Mouse (Mus musculus): Measurements from ENCODE around the gene Ube2z. TPM values are rescaled to one million over a fixed set of nuclear protein-coding genes. Genes with fewer than 3 reads are reported as not detected.

The Ube2z gene
- total and polyA plus RNA-seq, 2 experiments from 2014 or later, result 19.3 to 44.4 TPM

DNA sequence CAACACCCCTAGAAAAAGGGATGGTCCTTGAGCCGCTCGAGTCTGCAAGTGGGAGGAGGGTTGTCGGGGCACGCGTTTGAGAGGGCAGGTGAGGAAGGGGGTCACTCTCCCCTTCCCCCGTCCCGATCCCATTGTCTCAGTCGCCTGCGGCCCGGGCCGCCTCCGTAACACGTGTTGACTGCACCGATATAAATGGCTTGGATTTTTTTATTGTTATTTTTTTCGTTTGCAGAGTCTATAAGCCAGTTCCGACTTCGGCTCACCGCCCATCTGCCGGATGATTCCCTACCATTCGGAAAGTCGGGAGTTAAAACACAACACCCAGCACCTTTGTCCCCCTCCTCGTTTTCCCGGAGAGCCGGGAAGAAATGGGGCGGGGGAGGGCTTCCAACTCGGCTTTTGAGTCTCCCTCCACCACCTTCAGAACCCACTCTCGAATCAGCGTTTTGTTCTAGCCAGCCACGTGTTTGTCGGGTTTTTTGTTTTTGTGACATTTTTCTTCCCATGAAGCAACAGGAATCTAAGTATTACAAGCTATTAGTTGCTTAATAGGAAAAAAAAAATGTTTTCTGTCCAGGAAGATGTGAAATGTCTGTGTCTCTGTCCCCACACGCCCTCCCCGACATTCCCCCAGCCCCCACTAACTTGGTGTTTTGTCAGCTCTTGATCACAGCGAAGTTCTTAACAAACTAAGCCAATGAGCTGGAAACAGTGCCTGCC is 57.5 kb downstream of the Ube2z start:
- Histone ChIP-seq H3K4me3 (ENCODE audit: low read depth, low read length) (peak overlapping the region; percentile 78), H3K36me3 (replicated peaks; ENCODE audit: control insufficient read depth, insufficient read depth, low read length) (no peaks in the 10 kb centered on the region), H3K27ac (ENCODE audit: low read depth) (no peak overlapping the region), H3K4me2 (ENCODE audit: low read depth, low read length) (peak overlapping the region; percentile 94), H3K9ac (replicated peaks; ENCODE audit: low read depth, low read length) (no peak overlapping the region), H3K27me3 (ENCODE audit: control insufficient read depth, insufficient read depth, low read length) (peaks cover 50% of the 10 kb centered on the region), H3K9me3 (replicated peaks; ENCODE audit: control insufficient read depth, low read length) (no peaks in the 10 kb centered on the region), H3K4me1 (ENCODE audit: control insufficient read depth, insufficient read depth) (peaks cover 24% of the 10 kb centered on the region)
- DNase-seq (ENCODE audit: low spot score) (no peak), ATAC-seq (ENCODE audit: insufficient read depth, low read depth) (no peak)
- 2% methylated on average over 33 of the region's 33 CpGs for WGBS
- TF ChIP-seq EP300 (IDR thresholded peaks at IDR 0.05; ENCODE audit: low read depth) (no peak), CTCF (IDR thresholded peaks at IDR 0.05; ENCODE audit: low read depth) (no peak)

DNA sequence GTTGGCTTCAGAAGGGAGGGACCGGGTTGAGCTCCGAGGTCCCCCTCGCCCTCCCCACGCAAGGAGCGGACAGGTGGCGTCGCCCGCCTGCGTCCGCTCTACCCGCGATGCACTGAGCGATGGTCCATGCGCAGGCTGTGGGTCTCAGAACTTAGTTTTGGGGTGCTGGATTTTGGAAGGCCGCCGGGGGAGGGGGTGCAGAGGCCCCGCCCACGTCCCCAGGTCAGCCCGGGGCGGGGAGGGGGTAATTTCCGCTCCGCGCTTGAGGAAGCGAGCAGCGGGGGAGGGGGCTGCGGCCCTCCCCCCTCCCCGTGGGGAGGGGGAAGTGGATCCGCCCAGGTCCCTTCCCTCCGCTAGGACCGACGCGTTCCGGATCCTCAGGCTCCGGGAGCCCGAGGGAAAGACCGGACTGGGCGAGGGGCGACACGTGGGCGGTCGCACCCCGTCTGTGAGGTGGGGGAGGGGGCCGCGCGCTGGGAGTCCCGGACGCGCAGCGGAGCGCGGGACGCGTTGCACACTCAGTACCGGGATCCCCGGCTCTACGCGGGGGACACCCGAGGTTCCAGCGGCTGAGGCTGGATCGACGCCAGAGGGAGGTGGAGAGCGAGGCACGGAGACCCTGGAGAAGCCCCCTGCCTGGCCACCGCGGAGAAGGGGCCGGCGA is 58.2 kb downstream of the Ube2z start:
- no peaks in the 10 kb centered on the region for H3K9me3 ChIP-seq (replicated peaks; ENCODE audit: control insufficient read depth, low read length)
- H3K27ac ChIP-seq (ENCODE audit: low read depth), result no peak overlapping the region
- TF ChIP-seq EP300 (IDR thresholded peaks at IDR 0.05; ENCODE audit: low read depth) (no peak), CTCF (IDR thresholded peaks at IDR 0.05; ENCODE audit: low read depth) (no peak)
- peak overlapping the region; percentile 94 for H3K4me2 ChIP-seq (ENCODE audit: low read depth, low read length)
- peaks cover 24% of the 10 kb centered on the region for H3K4me1 ChIP-seq (ENCODE audit: control insufficient read depth, insufficient read depth)
- H3K4me3 ChIP-seq (ENCODE audit: low read depth, low read length), result peak overlapping the region; percentile 78
- H3K36me3 ChIP-seq (replicated peaks; ENCODE audit: control insufficient read depth, insufficient read depth, low read length), result no peaks in the 10 kb centered on the region
- DNase-seq (ENCODE audit: low spot score) (no peak), ATAC-seq (ENCODE audit: insufficient read depth, low read depth) (no peak)
- WGBS, result under 1% methylated on average over 53 of the region's 67 CpGs
- H3K27me3 ChIP-seq (ENCODE audit: control insufficient read depth, insufficient read depth, low read length), result peaks cover 44% of the 10 kb centered on the region
- no peak overlapping the region for H3K9ac ChIP-seq (replicated peaks; ENCODE audit: low read depth, low read length)

DNA sequence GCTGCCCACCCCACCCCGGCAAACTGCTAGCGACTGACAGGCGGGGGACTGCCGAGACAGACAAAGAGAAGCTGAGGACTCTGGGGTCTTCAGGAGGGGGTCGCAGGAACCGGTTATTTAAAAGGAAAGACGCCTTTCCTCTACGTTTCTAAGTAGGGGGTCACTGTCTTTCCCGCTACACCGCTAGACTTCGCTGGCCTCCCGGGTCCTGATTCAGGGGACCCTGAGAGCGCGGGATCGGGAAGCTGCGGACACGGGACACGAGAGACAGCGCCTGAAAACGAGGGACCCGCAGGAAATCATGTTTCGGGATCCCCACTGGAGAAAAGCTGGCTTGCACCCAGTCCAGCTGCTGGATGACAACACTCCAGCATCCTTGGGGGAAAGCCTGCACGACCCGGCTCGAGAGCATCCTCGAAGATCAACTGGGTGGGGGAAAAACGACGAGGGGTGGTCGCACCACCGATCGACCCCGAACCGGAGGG is 58.8 kb downstream of the Ube2z start:
- TF ChIP-seq CTCF (IDR thresholded peaks at IDR 0.05; ENCODE audit: low read depth), result no peak
- TF ChIP-seq EP300 (IDR thresholded peaks at IDR 0.05; ENCODE audit: low read depth), result no peak
- H3K4me1 ChIP-seq (ENCODE audit: control insufficient read depth, insufficient read depth), result peaks cover 24% of the 10 kb centered on the region
- ATAC-seq (ENCODE audit: insufficient read depth, low read depth) (no peak), DNase-seq (ENCODE audit: low spot score) (no peak)
- H3K27ac ChIP-seq (ENCODE audit: low read depth), result no peak overlapping the region
- peaks cover 40% of the 10 kb centered on the region for H3K27me3 ChIP-seq (ENCODE audit: control insufficient read depth, insufficient read depth, low read length)
- no peaks in the 10 kb centered on the region for H3K9me3 ChIP-seq (replicated peaks; ENCODE audit: control insufficient read depth, low read length)
- peak overlapping the region; percentile 94 for H3K4me2 ChIP-seq (ENCODE audit: low read depth, low read length)
- peak overlapping the region; percentile 78 for H3K4me3 ChIP-seq (ENCODE audit: low read depth, low read length)
- H3K9ac ChIP-seq (replicated peaks; ENCODE audit: low read depth, low read length), result peak overlapping the region; percentile 67; the same call in 1 of the 2 replicates
- WGBS, result under 1% methylated on average over 33 of the region's 33 CpGs
- no peaks in the 10 kb centered on the region for H3K36me3 ChIP-seq (replicated peaks; ENCODE audit: control insufficient read depth, insufficient read depth, low read length)

DNA sequence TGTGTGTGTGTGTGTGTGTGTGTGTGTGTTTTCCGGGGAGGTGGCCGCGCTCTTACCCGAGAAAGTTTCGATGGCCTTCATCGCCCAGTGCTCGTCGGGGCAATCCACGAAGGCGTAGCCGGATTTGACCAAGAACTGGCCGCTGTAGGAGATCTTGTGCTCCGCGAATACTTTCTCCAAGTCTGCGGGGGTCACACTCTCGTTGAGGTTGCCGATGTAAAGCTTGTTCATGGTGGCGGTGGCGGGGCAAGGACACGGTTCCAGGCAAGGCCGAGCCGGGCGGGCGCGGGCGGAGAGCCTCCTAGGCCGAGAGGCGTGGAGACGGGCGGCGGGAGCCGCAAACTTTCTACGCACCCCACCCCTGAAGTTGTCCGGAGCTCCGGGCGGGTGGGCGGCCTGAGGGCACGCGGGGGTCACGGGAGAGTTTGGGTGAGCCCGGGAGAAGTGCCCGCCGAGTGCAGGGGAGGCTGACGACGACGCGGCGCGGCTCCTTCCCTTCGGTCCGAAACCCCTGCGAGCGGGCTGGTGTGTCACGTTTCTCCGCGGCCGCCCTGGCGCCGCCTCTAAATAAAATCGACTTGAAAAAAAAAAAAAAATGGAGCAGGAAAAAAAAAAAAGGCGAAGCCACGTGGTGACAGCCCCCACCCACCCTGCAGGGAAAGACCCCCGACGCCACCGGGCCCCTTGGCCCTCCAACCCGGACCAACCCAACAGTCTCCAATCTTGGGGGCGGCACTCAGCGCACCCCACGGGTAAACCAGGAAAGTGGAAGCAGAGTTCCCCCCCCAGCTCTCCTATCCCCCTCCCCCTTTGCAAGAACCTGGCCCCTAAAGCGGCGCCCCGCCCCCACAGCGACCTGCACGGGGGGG is 59.6 kb downstream of the Ube2z start, which contains the start of gene Igf2bp1:
TSS of gene Igf2bp1 (minus strand) at position 538 of the 869 bp plus-strand sequence.
- peaks cover 32% of the 10 kb centered on the region for H3K27me3 ChIP-seq (ENCODE audit: control insufficient read depth, insufficient read depth, low read length)
- no peak for DNase-seq (ENCODE audit: low spot score)
- peak within 1 kb of the TSS; percentile 94 for H3K4me2 ChIP-seq (ENCODE audit: low read depth, low read length)
- peaks cover 24% of the 10 kb centered on the region for H3K4me1 ChIP-seq (ENCODE audit: control insufficient read depth, insufficient read depth)
- no peak for TF ChIP-seq CTCF (IDR thresholded peaks at IDR 0.05; ENCODE audit: low read depth)
- no peak for TF ChIP-seq EP300 (IDR thresholded peaks at IDR 0.05; ENCODE audit: low read depth)
- no peaks in the 10 kb centered on the region for H3K36me3 ChIP-seq (replicated peaks; ENCODE audit: control insufficient read depth, insufficient read depth, low read length)
- peak within 1 kb of the TSS; percentile 78 for H3K27ac ChIP-seq (ENCODE audit: low read depth)
- H3K9me3 ChIP-seq (replicated peaks; ENCODE audit: control insufficient read depth, low read length), result no peaks in the 10 kb centered on the region
- WGBS, result 1% methylated on average over 67 of the region's 74 CpGs
- ATAC-seq (ENCODE audit: insufficient read depth, low read depth), result peak; percentile 45
- H3K4me3 ChIP-seq (ENCODE audit: low read depth, low read length), result peak within 1 kb of the TSS; percentile 78
- peak within 1 kb of the TSS; percentile 67 for H3K9ac ChIP-seq (replicated peaks; ENCODE audit: low read depth, low read length)

DNA sequence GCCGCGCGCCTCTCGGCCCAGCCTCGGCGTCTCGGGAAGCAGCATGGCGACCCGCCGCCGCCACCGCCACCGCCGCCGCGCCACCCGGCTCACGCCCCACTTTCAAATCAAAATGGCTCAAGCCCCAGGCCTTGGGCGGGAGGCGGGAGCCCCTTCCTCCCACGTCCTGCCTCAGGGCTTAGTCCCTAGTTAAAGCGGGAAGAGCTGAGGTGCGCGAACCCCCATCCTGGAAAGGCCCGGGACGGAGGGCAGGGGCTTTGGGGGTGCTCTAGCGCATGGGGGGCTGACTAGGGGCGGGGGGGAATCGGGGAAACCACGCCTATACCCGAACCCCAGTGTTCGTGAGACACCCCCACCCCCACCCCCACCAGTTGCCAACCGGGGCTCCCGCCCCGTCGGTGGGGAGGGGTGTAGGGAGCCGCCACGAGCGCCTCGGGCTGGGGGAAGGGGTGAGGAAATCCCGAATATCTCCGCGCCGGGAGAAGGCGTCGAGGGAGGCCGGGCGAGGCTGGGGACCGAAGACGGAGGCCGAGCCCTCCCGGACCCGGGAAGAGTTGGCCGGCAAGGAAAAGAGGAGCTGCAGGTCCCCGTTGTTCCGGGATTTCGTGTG is 60.3 kb downstream of the Ube2z start:
- Histone ChIP-seq H3K36me3 (replicated peaks; ENCODE audit: control insufficient read depth, insufficient read depth, low read length) (no peaks in the 10 kb centered on the region), H3K4me3 (ENCODE audit: low read depth, low read length) (peak overlapping the region; percentile 78), H3K4me2 (ENCODE audit: low read depth, low read length) (peak overlapping the region; percentile 94), H3K27me3 (ENCODE audit: control insufficient read depth, insufficient read depth, low read length) (peaks cover 29% of the 10 kb centered on the region), H3K27ac (ENCODE audit: low read depth) (peak overlapping the region; percentile 78), H3K9me3 (replicated peaks; ENCODE audit: control insufficient read depth, low read length) (no peaks in the 10 kb centered on the region), H3K9ac (replicated peaks; ENCODE audit: low read depth, low read length) (peak overlapping the region; percentile 67), H3K4me1 (ENCODE audit: control insufficient read depth, insufficient read depth) (peaks cover 24% of the 10 kb centered on the region)
- ATAC-seq (ENCODE audit: insufficient read depth, low read depth) (peak; percentile 51), DNase-seq (ENCODE audit: low spot score) (peak; percentile 52)
- no peak for TF ChIP-seq EP300 (IDR thresholded peaks at IDR 0.05; ENCODE audit: low read depth)
- WGBS, result under 1% methylated on average over 41 of the region's 57 CpGs
